Mouse (Mus musculus) macrophage (primary cell): Measurements from ENCODE around the gene Tex9. TPM values are rescaled to one million over a fixed set of nuclear protein-coding genes. Genes with fewer than 3 reads are reported as not detected.

Experiments used
- H3K27ac ChIP-seq: fragments of 350-480 bp; formaldehyde crosslinking; 2 replicates; pipeline ENCODE4 v1.9.0; 2021
- H3K36me3 ChIP-seq: fragments of 350-480 bp; formaldehyde crosslinking; 2 replicates; pipeline ENCODE4 v1.9.0; 2021; ENCODE audit errors: inconsistent target
- H3K4me3 ChIP-seq: fragments of 350-480 bp; formaldehyde crosslinking; 2 replicates; pipeline ENCODE4 v1.9.0; 2021; ENCODE audit errors: inconsistent target
- H3K79me2 ChIP-seq: fragments of 350-480 bp; formaldehyde crosslinking; 2 replicates; pipeline ENCODE4 v1.9.0; 2021; ENCODE audit errors: inconsistent target
- whole genome bisulfite sequencing: methylation state at CpG from one replicate; pipeline ENCODE4 v1.1.7; 2026; ENCODE audit warnings: inconsistent platforms; ENCODE audit not compliant: missing documents; 5-methylcytosine and 5-hydroxymethylcytosine counted together
- polyA plus RNA-seq: library from polyadenylated mRNA; stranded (reverse); fragments of 250-400 nt; gene quantifications from 3 replicates; pipeline ENCODE4 v1.2.4, GENCODE M21; 2018; ENCODE audit warnings: inconsistent platforms
- total RNA-seq, 78 experiments: library from RNA; depleted of rRNA; stranded (reverse); fragments of 250-400 nt; gene quantifications; 1 replicate in 9 of 78; 2 replicates in 24 of 78; 3 replicates in 43 of 78; 4 replicates in 2 of 78; pipeline ENCODE4 v1.2.4; 2018; ENCODE audit warnings: inconsistent platforms in 56 of 78

Gene Tex9
- 10 to 100 TPM in 16 of 26 experiments, 1 to 10 TPM in 9, under 1 TPM in 1; 0.87 to 26.5 (median 12.6) TPM for total RNA-seq (2018; cell fraction: chromatin; rRNA removed)
- total RNA-seq (2018; cell fraction: cytosol; rRNA removed), result 1 to 10 TPM in 15 of 26 experiments, under 1 TPM in 11; 0.19 to 3.1 (median 1.1) TPM
- total RNA-seq (2018; cell fraction: nucleus; rRNA removed), result 10 to 100 TPM in 2 of 26 experiments, 1 to 10 TPM in 24; 1.1 to 13.3 (median 5.5) TPM
- polyA plus RNA-seq, result 1.00 to 1.4 TPM (median 1.1 TPM) in 3 replicates

GRCm38 (mm10) chr9:72492194-72492565, at the start of gene Tex9:
TSS of gene Tex9 (minus strand) at chr9:72492212.
- WGBS, result 8% methylated on average over 6 of the region's 6 CpGs
- Histone ChIP-seq H3K79me2 (no peaks in the 10 kb centered on the region), H3K36me3 (no peaks in the 10 kb centered on the region), H3K4me3 (peak within 1 kb of the TSS; percentile 58), H3K27ac (peak within 1 kb of the TSS; percentile 33; the same call in 1 of the 2 replicates)

GRCm38 (mm10) chr9:72537086-72537485, 45.1 kb upstream of the Tex9 start:
- Histone ChIP-seq H3K4me3 (no peak overlapping the region), H3K36me3 (no peaks in the 10 kb centered on the region), H3K27ac (no peak overlapping the region), H3K79me2 (peaks cover 97% of the 10 kb centered on the region)
- 46% methylated on average over 1 of the region's 1 CpGs for WGBS

GRCm38 (mm10) chr9:72535394-72535793, 43.4 kb upstream of the Tex9 start:
- H3K4me3 ChIP-seq, result peak overlapping the region; percentile 58; the same call in 1 of the 2 replicates
- H3K36me3 ChIP-seq, result no peaks in the 10 kb centered on the region
- 66% methylated on average over 3 of the region's 3 CpGs for WGBS
- H3K27ac ChIP-seq, result no peak overlapping the region
- peaks cover 80% of the 10 kb centered on the region for H3K79me2 ChIP-seq

GRCm38 (mm10) chr9:72534985-72535384, 43.0 kb upstream of the Tex9 start:
- peaks cover 76% of the 10 kb centered on the region for H3K79me2 ChIP-seq
- H3K36me3 ChIP-seq, result no peaks in the 10 kb centered on the region
- WGBS, result 40% methylated on average over 2 of the region's 2 CpGs
- H3K4me3 ChIP-seq, result peak overlapping the region; percentile 58; the same call in 1 of the 2 replicates
- H3K27ac ChIP-seq, result no peak overlapping the region

GRCm38 (mm10) chr9:72533089-72533415, 41.0 kb upstream of the Tex9 start:
- 0% methylated on average over 2 of the region's 2 CpGs for WGBS
- Histone ChIP-seq H3K4me3 (peak overlapping the region; percentile 58), H3K36me3 (no peaks in the 10 kb centered on the region), H3K79me2 (peaks cover 57% of the 10 kb centered on the region), H3K27ac (peak overlapping the region; percentile 62)

- H3K79me2 ChIP-seq, result peaks cover 52% of the 10 kb centered on the region
- peak overlapping the region; percentile 62 for H3K27ac ChIP-seq
- H3K36me3 ChIP-seq, result no peaks in the 10 kb centered on the region
- H3K4me3 ChIP-seq, result peak overlapping the region; percentile 58
- WGBS, result under 1% methylated on average over 48 of the region's 55 CpGs
Measured at GRCm38 (mm10) chr9:72532381-72533088, 40.5 kb upstream of the Tex9 start.

- 0% methylated on average over 15 of the region's 63 CpGs for WGBS
- H3K79me2 ChIP-seq, result peaks cover 46% of the 10 kb centered on the region
- H3K27ac ChIP-seq, result peak within 1 kb of the TSS; percentile 82
- H3K4me3 ChIP-seq, result peak within 1 kb of the TSS; percentile 58
- H3K36me3 ChIP-seq, result no peaks in the 10 kb centered on the region
Measured at GRCm38 (mm10) chr9:72531996-72532380, 40.0 kb upstream of the Tex9 start, which contains the start of gene Rfx7. TSS of gene Rfx7 (plus strand) at chr9:72532240.

GRCm38 (mm10) chr9:72531291-72531995, 39.4 kb upstream of the Tex9 start:
- Histone ChIP-seq H3K79me2 (peaks cover 41% of the 10 kb centered on the region), H3K36me3 (no peaks in the 10 kb centered on the region), H3K27ac (peak overlapping the region; percentile 82), H3K4me3 (peak overlapping the region; percentile 46)
- WGBS, result 7% methylated on average over 31 of the region's 35 CpGs

GRCm38 (mm10) chr9:72530824-72531223, 38.8 kb upstream of the Tex9 start:
- H3K4me3 ChIP-seq, result no peak overlapping the region; the same call in 1 of the 2 replicates
- peak overlapping the region; percentile 82 for H3K27ac ChIP-seq
- no peaks in the 10 kb centered on the region for H3K36me3 ChIP-seq
- peaks cover 35% of the 10 kb centered on the region for H3K79me2 ChIP-seq
- WGBS, result 85% methylated on average over 4 of the region's 4 CpGs

- Histone ChIP-seq H3K79me2 (peaks cover 29% of the 10 kb centered on the region), H3K4me3 (no peak overlapping the region), H3K36me3 (no peaks in the 10 kb centered on the region), H3K27ac (peak overlapping the region; percentile 82; the same call in 1 of the 2 replicates)
- WGBS, result 3% methylated on average over 12 of the region's 12 CpGs
Measured at GRCm38 (mm10) chr9:72530237-72530636, 38.2 kb upstream of the Tex9 start.

GRCm38 (mm10) chr9:72526091-72526490, 34.1 kb upstream of the Tex9 start:
- Histone ChIP-seq H3K79me2 (no peaks in the 10 kb centered on the region), H3K36me3 (no peaks in the 10 kb centered on the region), H3K4me3 (no peak overlapping the region), H3K27ac (no peak overlapping the region)
- WGBS, result no CpG with 5 or more reads among the region's 1 CpGs

GRCm38 (mm10) chr9:72520849-72521248, 28.8 kb upstream of the Tex9 start:
- Histone ChIP-seq H3K4me3 (no peak overlapping the region), H3K79me2 (no peaks in the 10 kb centered on the region), H3K27ac (no peak overlapping the region), H3K36me3 (no peaks in the 10 kb centered on the region)

GRCm38 (mm10) chr9:72519246-72519645, 27.2 kb upstream of the Tex9 start:
- Histone ChIP-seq H3K36me3 (no peaks in the 10 kb centered on the region), H3K79me2 (no peaks in the 10 kb centered on the region), H3K27ac (no peak overlapping the region), H3K4me3 (no peak overlapping the region)

GRCm38 (mm10) chr9:72515366-72515765, 23.4 kb upstream of the Tex9 start:
- Histone ChIP-seq H3K4me3 (no peak overlapping the region), H3K36me3 (no peaks in the 10 kb centered on the region), H3K79me2 (no peaks in the 10 kb centered on the region), H3K27ac (no peak overlapping the region)
